Mouse (Mus musculus) midbrain, embryonic 15.5 days (tissue): Measurements from ENCODE around the gene Cdk17. TPM values are rescaled to one million over a fixed set of nuclear protein-coding genes. Genes with fewer than 3 reads are reported as not detected.

Experiments used
- ATAC-seq: fragments of 200-750 bp; cut with Nextera tagmentation; replicated peaks from 2 replicates; pipeline ENCODE4 v1.8.0; 2017; ENCODE audit warnings: moderate TSS enrichment
- H3K27ac ChIP-seq: fragments of 300-500 bp; sonication (generic); 2 replicates; pipeline ENCODE4 v1.5.1; 2015; ENCODE audit warnings: mild to moderate bottlenecking, inconsistent platforms
- H3K27me3 ChIP-seq: fragments of 300-500 bp; sonication (generic); replicated peaks from 2 replicates; pipeline ENCODE4 v1.6.1; 2015; ENCODE audit warnings: inconsistent platforms
- H3K36me3 ChIP-seq: fragments of 300-500 bp; sonication (generic); replicated peaks from 2 replicates; pipeline ENCODE4 v1.6.1; 2015; ENCODE audit warnings: inconsistent platforms
- H3K4me1 ChIP-seq: fragments of 300-500 bp; sonication (generic); 2 replicates; pipeline ENCODE4 v1.6.1; 2015; ENCODE audit warnings: inconsistent platforms
- H3K4me2 ChIP-seq: fragments of 300-500 bp; sonication (generic); 2 replicates; pipeline ENCODE4 v1.6.1; 2015; ENCODE audit warnings: inconsistent platforms, mild to moderate bottlenecking, moderate library complexity
- H3K4me3 ChIP-seq: fragments of 300-500 bp; sonication (generic); 2 replicates; pipeline ENCODE4 v1.5.1; 2015; ENCODE audit warnings: mild to moderate bottlenecking, inconsistent platforms
- H3K9ac ChIP-seq: fragments of 300-500 bp; sonication (generic); 2 replicates; pipeline ENCODE4 v1.6.1; 2015; ENCODE audit warnings: mild to moderate bottlenecking, inconsistent platforms
- H3K9me3 ChIP-seq: fragments of 300-500 bp; sonication (generic); 2 replicates; pipeline ENCODE4 v1.6.1; 2016; ENCODE audit warnings: inconsistent platforms
- WGBS: fragments of 180-500 bp; shearing (Covaris S2); methylation state at CpG from one replicate; pipeline ENCODE4 v1.1.7; 2015; ENCODE audit warnings: mixed read lengths; 5-methylcytosine and 5-hydroxymethylcytosine counted together
- microRNA counts: library from miRNA; unstranded; fragments of <30 nt; microRNA quantifications from one replicate; lab custom pipeline; 2016
- microRNA-seq: library from miRNA; unstranded; fragments of <30 nt; microRNA quantifications from one replicate; pipeline ENCODE4, GENCODE M21; 2016
- polyA plus RNA-seq: library from polyadenylated mRNA; unstranded; fragments of >200 nt; fragmentation: Nextera tagmentation; extraction: Ambion mirVana; gene quantifications from 2 replicates; pipeline ENCODE4 v1.2.1, GENCODE M21; 2015

Gene Cdk17
- polyA plus RNA-seq, 1 experiment from 2014 or later, result 45.7 TPM

- ATAC-seq, result peak; percentile 72
- Histone ChIP-seq H3K4me2 (peak overlapping the region; percentile 100), H3K4me3 (peak overlapping the region; percentile 58), H3K27ac (peak overlapping the region; percentile 64), H3K4me1 (peaks cover 27% of the 10 kb centered on the region), H3K9me3 (no peaks in the 10 kb centered on the region), H3K36me3 (no peaks in the 10 kb centered on the region), H3K9ac (peak overlapping the region; percentile 70), H3K27me3 (peaks cover 7% of the 10 kb centered on the region; the same call in 1 of the 2 replicates)
- 1% methylated on average over 19 of the region's 23 CpGs for WGBS
These were observed 148.7 kb downstream of the Cdk17 start for GRCm38 (mm10) chr10:93309131-93309933.

DNA sequence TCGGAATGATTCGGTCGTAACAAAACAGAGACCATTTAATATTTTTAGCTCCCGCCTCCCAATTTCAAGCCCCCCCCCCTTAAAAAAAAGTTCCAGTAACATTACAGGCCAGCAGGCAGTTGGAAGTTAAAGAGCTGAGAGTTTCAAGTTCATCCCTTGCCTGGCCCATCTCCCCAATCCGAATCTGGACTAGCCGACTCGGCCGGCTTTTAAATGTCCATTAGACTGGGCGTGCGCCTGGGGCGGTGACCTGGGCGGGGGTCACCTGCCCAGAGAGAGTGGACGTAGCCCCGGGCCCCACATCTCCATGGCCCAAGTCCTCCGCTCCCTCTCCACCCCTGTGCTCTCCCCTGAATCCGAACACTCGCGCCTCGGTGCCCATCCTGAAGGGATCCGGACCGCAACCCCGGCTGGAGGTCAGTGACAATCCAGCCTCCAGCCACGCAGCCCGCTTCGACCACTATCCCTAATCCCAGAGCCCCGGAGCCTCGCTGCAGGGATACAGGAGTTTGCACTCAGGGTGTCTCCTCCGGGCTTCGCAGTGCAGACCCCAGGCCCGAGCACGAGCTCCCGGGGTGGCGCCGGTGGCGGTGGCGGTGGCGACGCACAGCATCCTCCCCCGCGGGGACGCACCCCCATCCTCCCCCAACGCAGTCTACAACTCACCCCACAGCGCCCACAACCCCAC is 149.4 kb downstream of the Cdk17 start:
- Histone ChIP-seq H3K36me3 (no peaks in the 10 kb centered on the region), H3K27me3 (peaks cover 7% of the 10 kb centered on the region; the same call in 1 of the 2 replicates), H3K4me2 (peak overlapping the region; percentile 100), H3K4me3 (peak overlapping the region; percentile 58), H3K4me1 (peaks cover 27% of the 10 kb centered on the region), H3K9me3 (no peaks in the 10 kb centered on the region), H3K9ac (peak overlapping the region; percentile 70), H3K27ac (peak overlapping the region; percentile 64)
- ATAC-seq, result peak; percentile 14; the same call in 1 of the 2 replicates
- 1% methylated on average over 43 of the region's 43 CpGs for WGBS

DNA sequence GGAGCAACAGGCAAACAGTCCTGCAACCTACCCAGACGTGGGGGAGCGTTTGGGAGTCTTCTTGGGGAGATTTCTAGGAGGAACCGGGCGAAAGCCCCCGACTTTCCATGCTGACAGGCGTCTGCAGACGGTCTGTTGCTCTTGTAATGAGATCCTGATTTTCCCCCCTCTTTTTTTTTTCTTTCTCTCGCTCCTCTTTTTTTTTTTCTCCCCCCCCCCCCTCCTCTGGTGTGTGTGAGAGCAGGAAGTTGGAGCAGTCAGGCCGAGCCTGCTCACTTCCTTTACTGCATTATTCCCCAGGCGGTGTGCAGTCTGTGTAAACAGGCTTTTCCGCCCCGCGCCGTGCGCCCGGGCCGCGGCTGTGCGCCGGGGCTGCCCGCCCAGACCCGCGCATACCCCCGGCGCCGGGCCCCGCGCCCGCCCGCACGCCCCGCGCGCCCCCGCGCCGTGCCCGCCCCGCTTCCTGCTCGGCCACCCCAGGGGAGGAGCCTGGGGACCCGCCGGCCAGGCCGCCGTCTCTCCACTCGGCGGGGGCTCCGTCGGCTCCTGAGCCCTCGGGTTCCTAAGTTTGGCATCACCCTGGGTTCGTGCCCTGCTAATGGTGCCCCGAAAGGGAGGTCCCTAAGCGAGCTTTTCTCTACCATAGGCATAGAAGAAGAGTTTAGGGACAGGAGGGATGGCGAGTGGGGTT is 150.2 kb downstream of the Cdk17 start, which contains the start of gene Elk3:
Gene Elk3, minus strand, starts transcription at position 415 of the 691 bp plus-strand sequence.
- WGBS, result 2% methylated on average over 41 of the region's 53 CpGs

DNA sequence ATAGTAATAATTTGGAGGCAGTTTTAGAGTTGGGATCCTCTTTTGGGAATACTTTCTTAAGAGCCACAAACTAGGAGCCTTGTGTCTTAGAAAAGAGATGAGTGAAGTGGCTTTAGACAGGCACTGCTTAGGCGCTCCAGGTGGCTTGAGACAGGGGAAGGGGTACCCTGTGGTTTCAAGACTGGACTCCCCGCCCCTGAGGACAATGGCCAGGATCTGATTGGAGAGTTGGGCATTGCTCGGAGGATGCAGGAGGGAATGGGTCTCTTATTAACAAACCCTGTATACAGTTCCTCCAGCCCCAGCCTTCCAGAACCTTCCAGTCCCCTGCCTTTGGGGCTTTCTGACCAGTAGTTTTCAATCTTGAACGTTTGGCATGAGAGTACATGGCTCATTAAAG is 150.9 kb downstream of the Cdk17 start:
- Histone ChIP-seq H3K9me3 (no peaks in the 10 kb centered on the region), H3K27me3 (peaks cover 7% of the 10 kb centered on the region; the same call in 1 of the 2 replicates), H3K4me2 (peak overlapping the region; percentile 100), H3K4me1 (peaks cover 27% of the 10 kb centered on the region), H3K4me3 (peak overlapping the region; percentile 58), H3K27ac (0 out of 2 replicates have a peak overlapping the region, but pooled peaks have one; percentile 64), H3K9ac (0 out of 2 replicates have a peak overlapping the region, but pooled peaks have one; percentile 70), H3K36me3 (no peaks in the 10 kb centered on the region)
- 4% methylated on average over 4 of the region's 4 CpGs for WGBS
- 0 out of 2 replicates have a peak, but pooled peaks have one; percentile 19 for ATAC-seq

More for the DNA sequence above, 150.2 kb downstream of the Cdk17 start, which contains the start of gene Elk3:
- peak within 1 kb of the TSS; percentile 58 for H3K4me3 ChIP-seq
- peak within 1 kb of the TSS; percentile 100 for H3K4me2 ChIP-seq
- ATAC-seq, result peak; percentile 61
- no peaks in the 10 kb centered on the region for H3K9me3 ChIP-seq
- H3K27ac ChIP-seq, result peak within 1 kb of the TSS; percentile 64
- H3K27me3 ChIP-seq, result peaks cover 7% of the 10 kb centered on the region; the same call in 1 of the 2 replicates
- H3K9ac ChIP-seq, result peak within 1 kb of the TSS; percentile 70
- peaks cover 27% of the 10 kb centered on the region for H3K4me1 ChIP-seq
- no peaks in the 10 kb centered on the region for H3K36me3 ChIP-seq

MicroRNA genes within 50 kb of the gene (microRNA counts, 519-probe panel; counts per million panel counts)
- not detected for microRNA mmu-miR-1931 (lab: Ali Mortazavi, UCI)

Small RNAs within 50 kb of the gene (microRNA-seq; reads per million reads assigned to microRNA genes)
- gene Mir1931, result 0.55 reads per million

Other genes with a start within 250 kb of the Cdk17 start
- gene Cfap54, start 79.3 kb upstream of the Cdk17 start, polyA plus RNA-seq, result 3.0 and 4.0 TPM in 2 replicates
- 7.5 and 7.9 TPM in 2 replicates for gene Elk3, start 150.3 kb downstream of the Cdk17 start, polyA plus RNA-seq